Mouse (Mus musculus) liver, embryonic 13.5 days (tissue): ENCODE measurements around the gene Gdpd3. TPM values are rescaled to one million over a fixed set of nuclear protein-coding genes. Genes with fewer than 3 reads are reported as not detected.

Experiments
- ATAC-seq: fragments of 200-750 bp; cut with Nextera tagmentation; 2 replicates; pipeline ENCODE4 v1.8.0; 2017; ENCODE audit warnings: low read depth, mild to moderate bottlenecking, moderate number of reproducible peaks, moderate library complexity
- DNase-seq: peaks from one replicate; pipeline ENCODE4 v3.0.0; 2022
- H3K27ac ChIP-seq: fragments of 300-500 bp; sonication (generic); 2 replicates; pipeline ENCODE4 v1.5.1; 2015; ENCODE audit warnings: moderate library complexity, mild to moderate bottlenecking, inconsistent platforms
- H3K27me3 ChIP-seq: fragments of 300-500 bp; sonication (generic); 2 replicates; pipeline ENCODE4 v1.6.1; 2015; ENCODE audit warnings: mild to moderate bottlenecking, inconsistent platforms
- H3K36me3 ChIP-seq: fragments of 300-500 bp; sonication (generic); 2 replicates; pipeline ENCODE4 v1.6.1; 2015; ENCODE audit warnings: mild to moderate bottlenecking, inconsistent platforms
- H3K4me1 ChIP-seq: fragments of 300-500 bp; sonication (generic); replicated peaks from 2 replicates; pipeline ENCODE4 v1.6.1; 2015; ENCODE audit warnings: inconsistent platforms
- H3K4me2 ChIP-seq: fragments of 300-500 bp; sonication (generic); 2 replicates; pipeline ENCODE4 v1.6.1; 2015; ENCODE audit warnings: inconsistent platforms, mild to moderate bottlenecking, moderate library complexity
- H3K4me3 ChIP-seq: fragments of 300-500 bp; sonication (generic); replicated peaks from 2 replicates; pipeline ENCODE4 v1.5.1; 2015; ENCODE audit warnings: mild to moderate bottlenecking, inconsistent platforms
- H3K9ac ChIP-seq: fragments of 300-500 bp; sonication (generic); 2 replicates; pipeline ENCODE4 v1.6.1; 2015; ENCODE audit warnings: mild to moderate bottlenecking, inconsistent platforms
- H3K9me3 ChIP-seq: fragments of 300-500 bp; sonication (generic); replicated peaks from 2 replicates; pipeline ENCODE4 v1.6.1; 2016; ENCODE audit warnings: inconsistent platforms
- WGBS: fragments of 180-500 bp; shearing (Covaris S2); methylation state at CpG from one replicate; pipeline ENCODE4 v1.1.7; 2015; ENCODE audit not compliant: insufficient replicate concordance; 5-methylcytosine and 5-hydroxymethylcytosine counted together
- polyA plus RNA-seq: library from polyadenylated mRNA; unstranded; fragments of >200 nt; fragmentation: Nextera tagmentation; extraction: Ambion mirVana; gene quantifications from 2 replicates; pipeline ENCODE4 v1.2.1, GENCODE M21; 2015

Gene Gdpd3
- polyA plus RNA-seq, 1 experiment from 2014 or later = 0.37 TPM

DNA sequence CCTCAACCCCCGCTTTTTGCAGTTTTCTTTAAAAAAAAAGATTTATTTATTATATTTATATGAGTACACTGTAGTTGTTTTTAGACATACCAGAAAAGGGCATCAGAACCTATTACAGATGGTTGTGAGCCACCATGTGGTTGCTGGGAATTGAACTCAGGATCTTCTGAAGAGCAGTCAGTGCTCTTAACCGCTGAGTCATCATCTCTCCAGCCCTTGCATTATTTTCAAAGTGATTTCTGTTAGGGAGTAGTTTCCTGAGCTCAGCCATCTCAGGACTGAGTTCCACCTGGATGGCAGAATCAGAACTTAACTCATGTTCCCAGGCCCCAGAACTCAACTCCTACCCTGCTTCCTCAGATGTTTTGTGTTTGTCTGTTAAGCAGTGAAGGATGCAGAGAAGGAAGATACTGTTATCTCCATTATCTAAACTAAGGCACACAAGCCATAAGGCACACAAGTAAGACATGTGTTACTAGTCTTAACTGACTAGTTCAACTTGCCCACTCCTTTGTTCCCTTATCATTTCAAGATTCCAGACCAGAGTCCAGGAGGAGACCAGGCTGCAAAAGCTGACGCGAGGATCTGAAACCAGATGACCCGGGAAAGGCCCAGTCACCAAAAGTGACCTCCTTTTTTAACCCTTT, 43.7 kb downstream of the Gdpd3 start:
- Histone ChIP-seq H3K9ac (peak overlapping the region; percentile 75; the same call in 1 of the 2 replicates), H3K27ac (peak overlapping the region; percentile 68; the same call in 1 of the 2 replicates), H3K4me1 (peaks cover 36% of the 10 kb centered on the region), H3K9me3 (no peaks in the 10 kb centered on the region), H3K4me2 (peak overlapping the region; percentile 83), H3K36me3 (no peaks in the 10 kb centered on the region), H3K27me3 (no peaks in the 10 kb centered on the region), H3K4me3 (no peak overlapping the region)
- ATAC-seq (no peak), DNase-seq (no peak)
- WGBS = 40% methylated on average over 5 of the region's 5 CpGs

DNA sequence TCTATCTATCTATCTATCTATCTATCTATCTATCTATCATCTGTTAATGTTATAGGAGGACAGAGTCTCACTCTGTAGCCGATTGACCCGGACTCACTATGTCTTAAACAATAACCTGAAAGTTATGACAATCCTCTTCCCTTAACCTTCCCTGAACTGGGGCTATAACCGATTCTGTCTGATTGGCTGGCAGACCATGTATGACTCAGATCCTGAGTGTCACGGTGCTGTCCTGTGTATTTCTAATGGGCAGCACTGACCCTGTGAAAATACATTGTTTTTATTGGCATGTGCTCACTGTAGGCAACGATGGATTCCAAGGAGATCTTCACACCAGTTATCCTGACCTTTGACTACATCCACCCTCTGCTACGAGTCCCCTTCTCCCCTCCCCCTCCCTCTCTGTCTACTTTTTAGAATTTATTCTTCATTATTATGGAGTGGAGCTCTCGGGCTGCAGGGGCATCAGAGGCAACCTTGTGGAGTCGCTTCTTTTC, 49.6 kb downstream of the Gdpd3 start:
- Histone ChIP-seq H3K27ac (no peak overlapping the region), H3K4me2 (no peak overlapping the region), H3K36me3 (no peaks in the 10 kb centered on the region), H3K4me1 (no peaks in the 10 kb centered on the region), H3K4me3 (no peak overlapping the region), H3K9ac (no peak overlapping the region), H3K9me3 (no peaks in the 10 kb centered on the region), H3K27me3 (no peaks in the 10 kb centered on the region)
- ATAC-seq (no peak), DNase-seq (no peak)
- WGBS = 59% methylated on average over 8 of the region's 8 CpGs

DNA sequence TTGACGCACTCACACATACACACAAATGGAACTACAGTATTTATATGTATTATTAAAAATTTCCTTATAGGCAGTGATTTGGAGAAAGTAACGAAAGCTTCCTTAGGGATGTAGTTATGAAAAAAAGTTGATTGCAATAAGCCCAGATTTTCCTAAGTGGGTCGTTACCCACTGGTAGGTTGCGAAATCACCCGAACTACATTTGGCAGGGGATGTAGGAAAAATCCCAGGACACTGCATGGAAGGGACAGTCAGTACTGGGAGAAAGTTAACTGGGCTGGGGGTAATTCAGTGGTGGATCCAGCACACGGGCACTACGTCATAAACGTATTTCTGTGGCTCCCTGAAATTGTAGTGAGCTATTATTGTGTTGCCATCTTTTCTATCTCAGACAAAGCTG, 50.4 kb downstream of the Gdpd3 start:
- Histone ChIP-seq H3K27me3 (0 out of 2 replicates have a peak, but pooled peaks cover 3% of the 10 kb centered on the region), H3K9me3 (no peaks in the 10 kb centered on the region), H3K4me3 (no peak overlapping the region), H3K9ac (no peak overlapping the region), H3K27ac (no peak overlapping the region), H3K36me3 (no peaks in the 10 kb centered on the region), H3K4me1 (no peaks in the 10 kb centered on the region), H3K4me2 (no peak overlapping the region)
- no peak for DNase-seq
- WGBS = 76% methylated on average over 8 of the region's 8 CpGs
- no peak for ATAC-seq

DNA sequence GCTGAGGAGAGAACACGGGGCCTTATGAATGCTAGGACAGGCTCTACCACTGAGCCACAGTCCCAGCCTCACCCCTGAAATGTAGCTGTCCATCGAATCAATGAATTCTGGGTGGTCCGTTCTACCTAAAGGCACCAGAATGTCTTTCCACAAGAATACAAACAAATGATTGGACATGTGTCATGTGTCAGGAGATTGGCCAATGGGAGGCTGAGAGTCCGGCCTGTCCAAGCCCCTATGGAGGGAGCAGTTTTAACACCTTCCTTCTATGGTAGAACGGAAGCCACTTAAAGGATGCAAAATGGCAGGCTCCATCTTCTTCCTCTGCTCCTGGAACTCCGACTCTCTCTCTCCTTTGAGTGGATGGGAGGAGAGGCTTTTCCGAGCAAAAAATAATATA, 51.5 kb downstream of the Gdpd3 start:
- no peak overlapping the region for H3K27ac ChIP-seq
- H3K27me3 ChIP-seq = peaks cover 10% of the 10 kb centered on the region
- no peaks in the 10 kb centered on the region for H3K9me3 ChIP-seq
- no peak overlapping the region for H3K4me3 ChIP-seq
- H3K4me2 ChIP-seq = no peak overlapping the region
- H3K36me3 ChIP-seq = no peaks in the 10 kb centered on the region
- 74% methylated on average over 7 of the region's 7 CpGs for WGBS
- no peaks in the 10 kb centered on the region for H3K4me1 ChIP-seq
- no peak for DNase-seq
- no peak for ATAC-seq
- no peak overlapping the region for H3K9ac ChIP-seq

DNA sequence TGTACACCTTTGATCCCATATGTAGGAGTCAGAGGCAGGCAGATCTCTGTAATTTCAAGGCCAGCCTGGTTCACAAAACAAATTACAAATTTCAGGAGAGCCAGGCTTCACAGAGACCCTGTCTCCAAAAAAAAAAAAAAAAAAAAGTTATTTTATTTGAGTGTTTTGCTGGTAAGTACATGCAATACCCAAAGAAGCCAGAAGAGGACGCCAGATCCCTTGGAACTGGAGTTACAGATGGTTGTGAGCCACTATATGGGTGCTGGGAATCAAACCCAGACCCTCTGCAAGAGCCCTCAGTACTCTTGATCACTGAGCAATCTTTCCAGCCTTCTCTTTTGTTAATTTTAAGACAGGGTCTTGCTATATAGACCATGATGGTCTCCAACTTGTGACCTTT, 52.7 kb downstream of the Gdpd3 start:
- no peaks in the 10 kb centered on the region for H3K36me3 ChIP-seq
- no peak overlapping the region for H3K4me3 ChIP-seq
- no peaks in the 10 kb centered on the region for H3K9me3 ChIP-seq
- WGBS = 18% methylated on average over 1 of the region's 1 CpGs
- H3K27ac ChIP-seq = no peak overlapping the region
- no peak overlapping the region for H3K9ac ChIP-seq
- ATAC-seq (no peak), DNase-seq (no peak)
- H3K4me2 ChIP-seq = no peak overlapping the region
- peaks cover 22% of the 10 kb centered on the region for H3K27me3 ChIP-seq
- peaks cover 3% of the 10 kb centered on the region; the same call in 1 of the 2 replicates for H3K4me1 ChIP-seq

DNA sequence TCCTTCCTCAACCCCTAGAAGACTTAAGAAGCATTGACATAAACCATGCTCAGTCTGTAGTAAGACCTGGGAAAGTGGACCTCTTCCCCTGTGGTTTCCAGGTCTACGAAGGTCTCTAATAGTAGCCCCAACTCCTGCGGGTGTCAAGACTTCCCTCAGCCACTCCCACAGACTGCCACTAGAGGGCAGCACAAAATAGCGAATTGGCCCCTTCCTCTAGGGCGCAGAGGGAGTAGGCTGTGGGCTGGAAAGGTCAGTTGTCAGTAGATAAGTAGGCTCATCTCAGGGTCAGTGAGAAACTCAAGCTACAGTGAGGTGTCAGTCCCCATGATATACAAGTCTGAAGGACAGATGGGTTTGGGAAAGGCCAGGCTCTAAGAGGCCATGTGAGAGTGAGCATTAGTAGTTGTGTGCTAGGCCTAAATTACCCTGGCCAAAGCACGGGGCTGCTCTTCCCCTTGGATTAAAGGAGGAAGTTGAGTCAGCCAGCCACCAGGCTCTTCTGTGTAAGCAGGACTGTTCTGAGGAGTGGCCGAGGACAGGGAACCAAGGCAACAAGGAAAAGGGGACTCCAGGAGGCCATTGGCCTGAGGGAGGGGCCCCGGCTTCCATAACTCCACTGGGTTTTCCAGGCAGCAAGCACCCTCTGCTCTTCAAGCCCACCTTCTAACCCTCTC, 55.8 kb downstream of the Gdpd3 start:
- H3K9me3 ChIP-seq = no peaks in the 10 kb centered on the region
- no peak overlapping the region for H3K27ac ChIP-seq
- H3K4me1 ChIP-seq = peaks cover 3% of the 10 kb centered on the region; the same call in 1 of the 2 replicates
- no peak overlapping the region for H3K9ac ChIP-seq
- no peaks in the 10 kb centered on the region for H3K36me3 ChIP-seq
- ATAC-seq (peak; percentile 23; the same call in 1 of the 2 replicates), DNase-seq (peak; percentile 55)
- 21% methylated on average over 7 of the region's 7 CpGs for WGBS
- no peak overlapping the region for H3K4me3 ChIP-seq
- peaks cover 52% of the 10 kb centered on the region for H3K27me3 ChIP-seq
- H3K4me2 ChIP-seq = no peak overlapping the region

DNA sequence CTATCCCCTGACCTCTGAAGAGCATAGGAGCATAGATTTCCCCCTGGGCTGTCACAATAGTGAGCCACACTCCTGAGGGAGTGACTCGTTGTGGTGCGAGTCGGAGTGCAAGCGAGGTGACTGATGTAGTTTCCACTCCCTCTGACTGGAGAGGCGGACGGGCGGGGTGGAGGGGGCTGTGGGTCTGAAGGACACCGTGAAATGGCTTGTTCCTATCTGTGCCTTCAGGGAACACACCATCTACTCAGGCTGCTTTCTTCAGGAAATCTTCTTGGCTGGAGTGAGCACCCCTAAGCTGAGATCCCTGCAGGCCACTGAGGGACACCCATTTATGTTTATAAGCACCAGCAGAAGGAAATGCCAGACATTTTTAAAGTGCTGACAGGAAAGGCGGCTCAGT, 56.6 kb downstream of the Gdpd3 start:
- no peak overlapping the region for H3K9ac ChIP-seq
- no peaks in the 10 kb centered on the region for H3K36me3 ChIP-seq
- H3K27ac ChIP-seq = no peak overlapping the region
- H3K4me2 ChIP-seq = no peak overlapping the region
- 22% methylated on average over 9 of the region's 9 CpGs for WGBS
- H3K4me3 ChIP-seq = no peak overlapping the region
- DNase-seq (no peak), ATAC-seq (no peak)
- H3K4me1 ChIP-seq = peaks cover 3% of the 10 kb centered on the region; the same call in 1 of the 2 replicates
- no peaks in the 10 kb centered on the region for H3K9me3 ChIP-seq
- H3K27me3 ChIP-seq = peaks cover 59% of the 10 kb centered on the region

DNA sequence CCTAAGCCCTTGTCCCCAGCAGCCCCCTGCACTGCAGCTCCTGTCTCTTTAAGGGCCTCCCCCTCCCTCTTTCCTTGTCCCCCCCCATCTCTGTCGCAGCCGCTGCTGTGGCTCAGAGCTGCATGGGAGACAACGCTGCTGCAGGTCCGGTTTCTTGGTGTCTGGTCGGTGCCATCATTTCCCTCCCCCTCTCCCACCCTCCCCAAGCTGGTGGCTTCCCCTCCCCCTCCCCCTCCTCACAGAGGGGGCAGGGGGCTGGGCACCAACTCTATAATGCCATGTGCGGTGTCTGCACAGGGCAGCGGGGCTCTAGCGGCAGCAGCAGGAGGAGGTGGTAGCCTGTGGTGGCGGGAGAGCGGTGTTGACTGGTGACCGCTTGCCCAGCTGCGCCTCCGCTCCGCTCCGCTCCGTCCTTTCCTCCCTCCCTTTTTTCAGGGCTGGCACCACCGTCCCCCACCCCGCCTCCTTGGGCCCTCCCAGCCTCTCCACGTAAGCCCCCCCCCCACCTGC, 57.1 kb downstream of the Gdpd3 start:
- H3K27ac ChIP-seq = no peak overlapping the region
- no peaks in the 10 kb centered on the region for H3K9me3 ChIP-seq
- no peak for DNase-seq
- H3K27me3 ChIP-seq = peaks cover 62% of the 10 kb centered on the region
- WGBS = 6% methylated on average over 18 of the region's 19 CpGs
- H3K4me1 ChIP-seq = peaks cover 3% of the 10 kb centered on the region; the same call in 1 of the 2 replicates
- no peak overlapping the region for H3K9ac ChIP-seq
- no peak overlapping the region for H3K4me3 ChIP-seq
- ATAC-seq = no peak
- no peaks in the 10 kb centered on the region for H3K36me3 ChIP-seq
- H3K4me2 ChIP-seq = peak overlapping the region; percentile 26

DNA sequence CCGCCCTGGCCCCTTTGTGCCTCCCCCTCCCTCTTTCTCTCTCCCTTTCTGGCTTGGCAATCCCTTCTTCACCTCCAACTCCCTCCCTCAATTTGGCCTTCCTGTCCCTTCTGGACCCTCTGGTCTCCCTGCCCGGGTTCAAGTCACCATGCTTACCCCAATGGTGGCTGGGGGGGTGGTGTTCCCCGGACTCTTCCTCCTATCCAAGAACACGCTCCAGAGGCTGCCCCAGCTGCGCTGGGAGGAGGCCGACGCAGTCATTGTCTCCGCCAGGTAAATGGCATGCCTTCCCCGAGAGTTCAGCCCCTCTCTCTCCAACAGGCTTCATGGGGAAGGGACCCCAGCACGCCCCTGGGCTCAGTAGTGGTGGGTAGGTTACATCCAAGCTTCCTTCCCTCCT, 57.8 kb downstream of the Gdpd3 start:
- DNase-seq (no peak), ATAC-seq (no peak)
- peaks cover 67% of the 10 kb centered on the region for H3K27me3 ChIP-seq
- no peaks in the 10 kb centered on the region for H3K36me3 ChIP-seq
- H3K9me3 ChIP-seq = no peaks in the 10 kb centered on the region
- no peak overlapping the region for H3K4me2 ChIP-seq
- WGBS = 12% methylated on average over 10 of the region's 10 CpGs
- H3K27ac ChIP-seq = no peak overlapping the region
- H3K4me3 ChIP-seq = no peak overlapping the region
- H3K9ac ChIP-seq = no peak overlapping the region
- peaks cover 3% of the 10 kb centered on the region; the same call in 1 of the 2 replicates for H3K4me1 ChIP-seq
